Mouse (Mus musculus) embryonic fibroblast, embryonic 13.5 days (primary cell): ENCODE measurements at regions not wholly inside any gene's neighbourhood (a gene's known extent, or its start where the extent isn't known, plus 50 kb on each side); places are given as distances from the start of the nearest gene placed in this dataset.

Experiments
- H3K27ac ChIP-seq: 2 replicates; pipeline ENCODE4 v1.5.1; 2012; ENCODE audit warnings: low read length, control low read depth, inconsistent platforms; ENCODE audit not compliant: insufficient read depth
- H3K4me1 ChIP-seq: 2 replicates; pipeline ENCODE4 v1.6.1; 2011; ENCODE audit warnings: low read length; ENCODE audit not compliant: control insufficient read depth, insufficient read depth
- H3K4me3 ChIP-seq: 2 replicates; pipeline ENCODE4 v1.5.1; 2011; ENCODE audit warnings: mild to moderate bottlenecking, control low read depth, low read length; ENCODE audit not compliant: insufficient read depth
- CTCF ChIP-seq: IDR thresholded peaks from 2 replicates; pipeline ENCODE4 v1.5.1; 2011; ENCODE audit warnings: mild to moderate bottlenecking, control low read depth, low read length, moderate library complexity, borderline replicate concordance; ENCODE audit not compliant: insufficient read depth
- POLR2A ChIP-seq: IDR thresholded peaks from 2 replicates; pipeline ENCODE4 v1.6.1; 2011; ENCODE audit warnings: low read depth, mild to moderate bottlenecking, control low read depth, low read length, moderate library complexity

- TF ChIP-seq CTCF (no peak), POLR2A (no peak)
- Histone ChIP-seq H3K4me1 (no peaks in the 10 kb centered on the region; the same call in 1 of the 2 replicates), H3K27ac (no peak overlapping the region), H3K4me3 (no peak overlapping the region)
These were observed 273.5 kb downstream of the Prex1 start for GRCm38 (mm10) chr2:166439847-166440775.

GRCm38 (mm10) chr2:166438207-166438606 lies 275.4 kb downstream of the Prex1 start:
- Histone ChIP-seq H3K4me1 (peaks cover 12% of the 10 kb centered on the region), H3K4me3 (no peak overlapping the region), H3K27ac (no peak overlapping the region)
- TF ChIP-seq CTCF = no peak

DNA sequence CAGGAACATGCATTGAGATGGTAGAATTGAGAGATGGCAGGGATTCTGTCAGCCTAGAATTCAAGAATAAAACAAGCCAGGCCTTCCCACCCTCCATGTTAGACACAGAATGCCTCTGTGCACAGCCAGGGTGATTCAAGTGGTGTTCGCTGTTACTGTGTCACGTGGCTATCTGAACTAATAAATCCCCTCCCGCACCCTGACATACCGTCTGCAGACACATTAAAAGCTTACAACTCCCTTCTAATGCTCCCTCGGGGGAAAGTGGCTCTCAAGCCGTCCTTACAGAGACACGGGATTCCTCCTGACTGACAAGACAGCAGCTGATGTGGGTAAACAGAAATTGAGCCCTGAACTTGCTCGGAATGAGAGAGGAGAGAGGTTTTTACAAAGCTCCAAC lies 279.1 kb downstream of the Prex1 start:
- Histone ChIP-seq H3K4me3 (no peak overlapping the region), H3K4me1 (peaks cover 15% of the 10 kb centered on the region; the same call in 1 of the 2 replicates), H3K27ac (no peak overlapping the region)
- TF ChIP-seq CTCF (no peak), POLR2A (no peak)

DNA sequence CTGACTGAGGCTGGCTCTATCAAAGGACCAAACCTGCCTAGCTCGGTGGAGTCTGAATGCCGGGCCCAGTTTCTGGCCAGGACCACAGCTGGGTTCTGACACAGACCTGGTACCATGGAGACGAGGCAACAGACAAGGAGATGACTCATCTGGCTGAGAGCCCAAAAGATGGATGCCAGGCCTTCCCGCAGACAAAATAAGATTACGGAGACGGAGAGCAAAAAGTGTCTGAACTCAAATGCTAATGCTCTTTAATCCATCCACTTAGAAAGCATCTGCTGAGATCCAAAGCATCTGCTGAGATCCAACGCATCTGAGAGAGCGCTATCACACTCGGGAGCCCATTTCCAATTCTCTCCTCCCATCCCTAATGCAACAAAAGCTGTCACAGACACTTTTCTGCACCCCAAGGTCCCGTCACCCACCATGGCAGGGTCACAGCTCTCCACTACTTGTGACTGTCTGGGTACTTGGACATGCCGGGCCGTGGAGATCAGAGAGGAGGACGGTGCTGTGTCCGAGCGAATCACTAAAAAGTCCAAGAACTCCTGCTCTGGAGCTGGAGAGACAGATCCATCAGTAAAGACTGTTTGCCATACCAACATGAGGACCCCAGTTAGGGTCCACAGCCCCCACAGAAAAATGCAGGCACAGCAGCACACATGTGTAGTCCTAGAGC lies 278.3 kb upstream of the Sulf2 start:
- TF ChIP-seq CTCF (no peak), POLR2A (no peak)
- no peak overlapping the region for H3K4me3 ChIP-seq
- peaks cover 15% of the 10 kb centered on the region; the same call in 1 of the 2 replicates for H3K4me1 ChIP-seq
- peak overlapping the region; percentile 44; the same call in 1 of the 2 replicates for H3K27ac ChIP-seq

DNA sequence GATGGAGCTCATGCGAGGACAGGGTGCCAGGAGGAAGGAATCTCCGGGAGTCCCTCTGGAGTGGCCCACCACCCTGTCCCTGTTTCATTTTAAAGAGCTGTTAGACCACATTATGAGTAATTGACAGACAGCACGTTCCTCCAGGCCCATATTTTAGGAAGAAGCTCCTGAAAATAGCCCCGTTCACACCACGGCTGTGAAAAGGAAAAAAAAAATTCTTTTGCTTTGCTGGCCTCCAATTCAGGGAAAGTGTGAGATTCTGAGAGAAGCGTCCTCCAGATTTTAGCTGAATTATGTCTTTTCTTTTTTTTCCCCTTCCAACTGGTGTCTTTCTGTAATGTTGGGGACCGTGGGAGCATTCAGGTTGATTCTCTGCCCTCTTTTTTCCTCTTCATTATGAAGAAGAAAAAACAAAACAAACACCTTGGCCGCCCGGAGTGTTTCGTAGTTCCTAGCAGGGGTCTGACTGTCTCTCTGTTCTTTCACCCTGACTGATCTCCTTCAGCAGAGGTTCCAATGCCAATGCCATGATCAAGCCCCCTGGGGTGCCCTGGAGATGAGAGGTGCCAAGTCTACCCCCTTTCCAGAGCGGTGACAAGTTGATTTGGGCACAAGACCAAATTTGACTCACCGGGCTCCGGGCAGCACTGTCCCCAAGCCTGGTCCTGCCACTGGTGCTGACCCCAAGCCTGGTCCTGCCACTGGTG lies 277.6 kb upstream of the Sulf2 start:
- Histone ChIP-seq H3K4me3 (no peak overlapping the region), H3K4me1 (peaks cover 15% of the 10 kb centered on the region; the same call in 1 of the 2 replicates), H3K27ac (no peak overlapping the region)
- TF ChIP-seq POLR2A = no peak
- no peak for TF ChIP-seq CTCF

- H3K4me1 ChIP-seq = peaks cover 21% of the 10 kb centered on the region
- TF ChIP-seq POLR2A (no peak), CTCF (no peak)
- no peak overlapping the region for H3K27ac ChIP-seq
- no peak overlapping the region for H3K4me3 ChIP-seq
These were observed 277.1 kb upstream of the Sulf2 start for GRCm38 (mm10) chr2:166432531-166432930.

DNA sequence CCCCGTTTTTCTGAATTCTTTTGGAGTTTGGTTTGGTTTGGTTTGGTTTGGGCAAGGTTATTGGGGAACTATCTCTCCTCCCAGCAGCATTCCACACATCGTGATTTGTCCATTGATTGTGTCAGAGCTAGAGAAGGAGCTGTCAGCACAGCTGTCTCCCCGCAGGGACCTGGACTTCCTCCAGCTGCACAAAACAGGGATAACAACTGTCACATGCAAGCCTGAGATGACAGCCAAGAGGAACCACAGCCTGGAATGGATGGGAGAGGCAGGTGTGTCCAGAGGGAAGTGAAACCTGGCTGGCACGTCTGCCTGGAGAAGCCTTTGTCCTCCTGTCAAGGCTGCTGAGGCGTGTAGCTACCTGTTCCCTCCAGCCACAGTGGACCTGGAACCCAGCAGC lies 274.5 kb upstream of the Sulf2 start:
- no peak for TF ChIP-seq POLR2A
- no peak for TF ChIP-seq CTCF
- peaks cover 34% of the 10 kb centered on the region for H3K4me1 ChIP-seq
- H3K4me3 ChIP-seq = no peak overlapping the region
- H3K27ac ChIP-seq = peak overlapping the region; percentile 3; the same call in 1 of the 2 replicates

DNA sequence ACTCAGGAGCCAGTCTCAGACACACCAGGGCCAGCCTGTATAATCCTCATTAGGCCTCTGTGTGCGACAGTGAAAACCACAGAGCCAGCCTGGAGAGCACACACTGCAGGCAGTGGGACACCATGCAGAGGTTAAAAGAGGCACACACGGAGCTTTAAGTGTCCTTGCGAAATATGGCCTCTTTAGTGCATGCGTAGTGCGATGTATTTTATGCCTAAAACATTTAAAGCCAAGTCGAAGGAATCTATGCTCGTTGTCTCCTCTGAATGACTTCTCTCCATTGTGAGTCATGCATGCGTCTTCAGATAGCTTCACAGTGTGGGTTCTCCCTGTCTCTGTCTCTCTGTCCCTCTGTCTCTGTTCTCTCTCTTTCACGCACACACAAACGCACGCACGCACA lies 274.0 kb upstream of the Sulf2 start:
- H3K27ac ChIP-seq = peak overlapping the region; percentile 3; the same call in 1 of the 2 replicates

DNA sequence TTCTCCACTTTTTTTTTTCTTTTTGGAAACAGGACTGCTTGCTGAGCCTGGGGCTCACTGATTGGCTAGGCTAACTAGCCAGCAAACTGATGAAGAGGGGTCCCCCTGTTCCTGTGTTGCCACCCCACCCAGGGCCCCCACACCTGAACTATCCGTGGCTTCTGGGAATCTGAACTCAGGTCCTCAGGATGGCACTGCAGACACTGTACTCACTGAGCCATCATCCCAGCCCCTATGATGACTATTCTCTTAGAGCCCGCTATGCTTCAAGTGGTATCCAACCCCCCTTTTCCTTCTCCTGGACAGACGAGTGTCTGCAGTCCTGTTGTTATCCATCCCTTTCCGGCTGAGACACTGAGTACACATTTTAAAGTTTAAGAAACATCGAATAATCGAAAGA lies 271.9 kb upstream of the Sulf2 start:
- H3K4me1 ChIP-seq = peaks cover 22% of the 10 kb centered on the region
- no peak for TF ChIP-seq CTCF
- peak overlapping the region; percentile 63 for H3K27ac ChIP-seq
- no peak overlapping the region for H3K4me3 ChIP-seq

More for the DNA sequence above, 274.0 kb upstream of the Sulf2 start:
- Histone ChIP-seq H3K4me1 (peaks cover 31% of the 10 kb centered on the region), H3K4me3 (no peak overlapping the region)
- TF ChIP-seq CTCF = no peak
- no peak for TF ChIP-seq POLR2A
